Mouse (Mus musculus): Measurements from ENCODE around the gene Tppp2. TPM values are rescaled to one million over a fixed set of nuclear protein-coding genes. Genes with fewer than 3 reads are reported as not detected.

Tppp2 gene
- polyA plus RNA-seq, 1 experiment from 2014 or later: not detected

GRCm38 (mm10) chr14:51932092-51933020 lies 14.1 kb downstream of the Tppp2 start:
- Histone ChIP-seq H3K4me1 (ENCODE audit: insufficient read depth) (peaks cover 14% of the 10 kb centered on the region), H3K9ac (replicated peaks) (no peak overlapping the region), H3K4me3 (ENCODE audit: low read depth, low read length) (no peak overlapping the region), H3K9me3 (ENCODE audit: low read length) (no peaks in the 10 kb centered on the region), H3K4me2 (ENCODE audit: low read depth, low read length) (no peak overlapping the region), H3K36me3 (replicated peaks; ENCODE audit: insufficient read depth, low read length) (no peaks in the 10 kb centered on the region), H3K27me3 (ENCODE audit: insufficient read depth, low read length) (no peaks in the 10 kb centered on the region), H3K27ac (ENCODE audit: low read depth) (peak overlapping the region; percentile 77)
- WGBS (ENCODE audit: insufficient replicate concordance): 40% methylated on average over 10 of the region's 10 CpGs
- no peak for DNase-seq
- ATAC-seq: no peak
- no peak for TF ChIP-seq EP300 (IDR thresholded peaks at IDR 0.05; ENCODE audit: low read depth)
- no peak for TF ChIP-seq CTCF (IDR thresholded peaks at IDR 0.05; ENCODE audit: low read depth)

- Histone ChIP-seq H3K9ac (replicated peaks) (no peak overlapping the region), H3K9me3 (ENCODE audit: low read length) (no peaks in the 10 kb centered on the region; the same call in 1 of the 2 replicates), H3K27me3 (ENCODE audit: insufficient read depth, low read length) (no peaks in the 10 kb centered on the region), H3K4me1 (ENCODE audit: insufficient read depth) (peaks cover 7% of the 10 kb centered on the region), H3K4me3 (ENCODE audit: low read depth, low read length) (no peak overlapping the region), H3K27ac (ENCODE audit: low read depth) (no peak overlapping the region), H3K36me3 (replicated peaks; ENCODE audit: insufficient read depth, low read length) (no peaks in the 10 kb centered on the region), H3K4me2 (ENCODE audit: low read depth, low read length) (no peak overlapping the region)
- WGBS (ENCODE audit: insufficient replicate concordance): 88% methylated on average over 9 of the region's 9 CpGs
- TF ChIP-seq EP300 (IDR thresholded peaks at IDR 0.05; ENCODE audit: low read depth) (no peak), CTCF (IDR thresholded peaks at IDR 0.05; ENCODE audit: low read depth) (no peak)
- ATAC-seq (no peak), DNase-seq (no peak)
Observed at GRCm38 (mm10) chr14:51939005-51939404, 20.8 kb downstream of the Tppp2 start.

- TF ChIP-seq CTCF (IDR thresholded peaks at IDR 0.05; ENCODE audit: low read depth) (no peak), EP300 (IDR thresholded peaks at IDR 0.05; ENCODE audit: low read depth) (no peak)
- peak; percentile 47 for DNase-seq
- Histone ChIP-seq H3K9ac (replicated peaks) (peak overlapping the region; percentile 31; the same call in 1 of the 2 replicates), H3K4me1 (ENCODE audit: insufficient read depth) (peaks cover 7% of the 10 kb centered on the region), H3K36me3 (replicated peaks; ENCODE audit: insufficient read depth, low read length) (no peaks in the 10 kb centered on the region), H3K9me3 (ENCODE audit: low read length) (no peaks in the 10 kb centered on the region; the same call in 1 of the 2 replicates), H3K4me3 (ENCODE audit: low read depth, low read length) (no peak overlapping the region), H3K27me3 (ENCODE audit: insufficient read depth, low read length) (no peaks in the 10 kb centered on the region), H3K4me2 (ENCODE audit: low read depth, low read length) (peak overlapping the region; percentile 51), H3K27ac (ENCODE audit: low read depth) (peak overlapping the region; percentile 87)
- 35% methylated on average over 8 of the region's 8 CpGs for WGBS (ENCODE audit: insufficient replicate concordance)
- peak; percentile 81 for ATAC-seq
Observed at GRCm38 (mm10) chr14:51940944-51941560, 22.8 kb downstream of the Tppp2 start.

GRCm38 (mm10) chr14:51941577-51941976 lies 23.4 kb downstream of the Tppp2 start:
- TF ChIP-seq EP300 (IDR thresholded peaks at IDR 0.05; ENCODE audit: low read depth) (peak; percentile 28; the same call in 1 of the 2 replicates), CTCF (IDR thresholded peaks at IDR 0.05; ENCODE audit: low read depth) (no peak)
- DNase-seq (peak; percentile 22), ATAC-seq (peak; percentile 83)
- H3K9me3 ChIP-seq (ENCODE audit: low read length): no peaks in the 10 kb centered on the region; the same call in 1 of the 2 replicates
- 51% methylated on average over 9 of the region's 9 CpGs for WGBS (ENCODE audit: insufficient replicate concordance)
- H3K27ac ChIP-seq (ENCODE audit: low read depth): peak overlapping the region; percentile 87
- H3K4me3 ChIP-seq (ENCODE audit: low read depth, low read length): no peak overlapping the region
- no peaks in the 10 kb centered on the region for H3K36me3 ChIP-seq (replicated peaks; ENCODE audit: insufficient read depth, low read length)
- peaks cover 7% of the 10 kb centered on the region for H3K4me1 ChIP-seq (ENCODE audit: insufficient read depth)
- peak overlapping the region; percentile 51; the same call in 1 of the 2 replicates for H3K4me2 ChIP-seq (ENCODE audit: low read depth, low read length)
- H3K27me3 ChIP-seq (ENCODE audit: insufficient read depth, low read length): no peaks in the 10 kb centered on the region
- H3K9ac ChIP-seq (replicated peaks): peak overlapping the region; percentile 31; the same call in 1 of the 2 replicates

GRCm38 (mm10) chr14:51942236-51942635 lies 24.0 kb downstream of the Tppp2 start:
- Histone ChIP-seq H3K27ac (ENCODE audit: low read depth) (peak overlapping the region; percentile 87), H3K4me3 (ENCODE audit: low read depth, low read length) (no peak overlapping the region), H3K9ac (replicated peaks) (no peak overlapping the region), H3K4me2 (ENCODE audit: low read depth, low read length) (peak overlapping the region; percentile 47; the same call in 1 of the 2 replicates), H3K27me3 (ENCODE audit: insufficient read depth, low read length) (no peaks in the 10 kb centered on the region), H3K4me1 (ENCODE audit: insufficient read depth) (peaks cover 7% of the 10 kb centered on the region), H3K36me3 (replicated peaks; ENCODE audit: insufficient read depth, low read length) (no peaks in the 10 kb centered on the region), H3K9me3 (ENCODE audit: low read length) (no peaks in the 10 kb centered on the region; the same call in 1 of the 2 replicates)
- TF ChIP-seq EP300 (IDR thresholded peaks at IDR 0.05; ENCODE audit: low read depth) (no peak), CTCF (IDR thresholded peaks at IDR 0.05; ENCODE audit: low read depth) (no peak)
- WGBS (ENCODE audit: insufficient replicate concordance): 37% methylated on average over 7 of the region's 7 CpGs
- no peak for ATAC-seq
- DNase-seq: no peak

GRCm38 (mm10) chr14:51943336-51943735 lies 25.1 kb downstream of the Tppp2 start:
- Histone ChIP-seq H3K4me3 (ENCODE audit: low read depth, low read length) (no peak overlapping the region), H3K4me1 (ENCODE audit: insufficient read depth) (peaks cover 7% of the 10 kb centered on the region), H3K36me3 (replicated peaks; ENCODE audit: insufficient read depth, low read length) (no peaks in the 10 kb centered on the region), H3K9me3 (ENCODE audit: low read length) (no peaks in the 10 kb centered on the region; the same call in 1 of the 2 replicates), H3K4me2 (ENCODE audit: low read depth, low read length) (no peak overlapping the region), H3K27me3 (ENCODE audit: insufficient read depth, low read length) (no peaks in the 10 kb centered on the region), H3K27ac (ENCODE audit: low read depth) (no peak overlapping the region), H3K9ac (replicated peaks) (no peak overlapping the region)
- 75% methylated on average over 6 of the region's 6 CpGs for WGBS (ENCODE audit: insufficient replicate concordance)
- DNase-seq (no peak), ATAC-seq (no peak)
- no peak for TF ChIP-seq CTCF (IDR thresholded peaks at IDR 0.05; ENCODE audit: low read depth)
- TF ChIP-seq EP300 (IDR thresholded peaks at IDR 0.05; ENCODE audit: low read depth): no peak

All from liver, postnatal 0 days (tissue).